Mouse (Mus musculus) liver, postnatal 0 days (tissue): ENCODE measurements at regions not wholly inside any gene's neighbourhood (a gene's known extent, or its start where the extent isn't known, plus 50 kb on each side); places are given as distances from the start of the nearest gene placed in this dataset.

Source experiments
- ATAC-seq: fragments of 200-750 bp; cut with Nextera tagmentation; 2 replicates; pipeline ENCODE4 v1.8.0; 2017; ENCODE audit warnings: mild to moderate bottlenecking, moderate library complexity
- DNase-seq: peaks from one replicate; pipeline ENCODE4 v3.0.0-alpha.2; 2016
- H3K27ac ChIP-seq: fragments of 300-500 bp; sonication (generic); 2 replicates; pipeline ENCODE4 v1.5.1; 2014; ENCODE audit warnings: antibody characterized with exemption, moderate library complexity, mild to moderate bottlenecking, low read depth
- H3K27me3 ChIP-seq: fragments of 300-500 bp; sonication (generic); 2 replicates; pipeline ENCODE4 v1.6.1; 2014; ENCODE audit warnings: low read length, control low read depth, mixed read lengths; ENCODE audit not compliant: insufficient read depth
- H3K36me3 ChIP-seq: fragments of 300-500 bp; sonication (generic); replicated peaks from 2 replicates; pipeline ENCODE4 v1.6.1; 2014; ENCODE audit warnings: mild to moderate bottlenecking, control low read depth, low read length, moderate library complexity, mixed read lengths; ENCODE audit not compliant: insufficient read depth
- H3K4me1 ChIP-seq: fragments of 300-500 bp; sonication (generic); 2 replicates; pipeline ENCODE4 v1.6.1; 2014; ENCODE audit warnings: antibody characterized with exemption, mild to moderate bottlenecking, control low read depth; ENCODE audit not compliant: insufficient read depth
- H3K4me2 ChIP-seq: fragments of 300-500 bp; sonication (generic); 2 replicates; pipeline ENCODE4 v1.6.1; 2014; ENCODE audit warnings: low read depth, mild to moderate bottlenecking, low read length, moderate library complexity, mixed read lengths
- H3K4me3 ChIP-seq: fragments of 300-500 bp; sonication (generic); 2 replicates; pipeline ENCODE4 v1.5.1; 2014; ENCODE audit warnings: low read depth, low read length
- H3K9ac ChIP-seq: fragments of 300-500 bp; sonication (generic); replicated peaks from 2 replicates; pipeline ENCODE4 v1.6.1; 2014; ENCODE audit warnings: mild to moderate bottlenecking, moderate library complexity
- H3K9me3 ChIP-seq: fragments of 300-500 bp; sonication (generic); 2 replicates; pipeline ENCODE4 v1.6.1; 2016; ENCODE audit warnings: mild to moderate bottlenecking, control low read depth, low read length, mixed read lengths
- CTCF ChIP-seq: sonication (generic); IDR thresholded peaks from 2 replicates; pipeline ENCODE4 v1.5.1; 2016; ENCODE audit warnings: antibody characterized with exemption, low read depth
- EP300 ChIP-seq: IDR thresholded peaks from 2 replicates; pipeline ENCODE4 v1.6.1; 2016; ENCODE audit warnings: antibody characterized with exemption, low read depth, mild to moderate bottlenecking
- WGBS: fragments of 180-500 bp; shearing (Covaris S2); extraction: QIAGEN DNeasy Blood & Tissue Kit; methylation state at CpG from one replicate; pipeline ENCODE4 v1.1.7; 2014; ENCODE audit not compliant: insufficient replicate concordance; 5-methylcytosine and 5-hydroxymethylcytosine counted together

DNA sequence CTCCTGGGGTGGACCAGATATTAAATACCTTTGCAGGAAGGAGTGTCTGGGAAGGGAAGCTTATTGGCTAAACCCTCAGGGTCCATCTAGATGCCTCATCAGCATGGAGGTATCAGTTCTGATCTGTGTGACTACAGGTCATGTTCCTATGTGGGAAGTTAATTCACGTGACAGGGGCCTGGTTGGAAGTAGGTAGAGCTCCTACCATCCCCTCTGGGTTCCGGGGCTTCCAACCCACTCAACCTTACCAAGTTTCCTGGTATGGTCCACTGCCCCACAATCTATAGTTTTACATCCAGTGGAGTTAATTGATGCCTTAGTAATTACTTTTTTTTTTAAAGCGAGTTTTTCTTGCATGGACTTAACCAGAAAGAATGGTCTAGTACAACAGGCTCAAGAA is 130.3 kb downstream of the Enc1 start:
- Histone ChIP-seq H3K27me3 (no peaks in the 10 kb centered on the region), H3K27ac (no peak overlapping the region), H3K4me1 (peaks cover 8% of the 10 kb centered on the region), H3K9ac (no peak overlapping the region), H3K9me3 (no peaks in the 10 kb centered on the region), H3K36me3 (no peaks in the 10 kb centered on the region), H3K4me2 (no peak overlapping the region), H3K4me3 (no peak overlapping the region)
- TF ChIP-seq EP300, result no peak
- TF ChIP-seq CTCF, result no peak
- no peak for DNase-seq
- WGBS, result 77% methylated on average over 3 of the region's 3 CpGs
- no peak for ATAC-seq

DNA sequence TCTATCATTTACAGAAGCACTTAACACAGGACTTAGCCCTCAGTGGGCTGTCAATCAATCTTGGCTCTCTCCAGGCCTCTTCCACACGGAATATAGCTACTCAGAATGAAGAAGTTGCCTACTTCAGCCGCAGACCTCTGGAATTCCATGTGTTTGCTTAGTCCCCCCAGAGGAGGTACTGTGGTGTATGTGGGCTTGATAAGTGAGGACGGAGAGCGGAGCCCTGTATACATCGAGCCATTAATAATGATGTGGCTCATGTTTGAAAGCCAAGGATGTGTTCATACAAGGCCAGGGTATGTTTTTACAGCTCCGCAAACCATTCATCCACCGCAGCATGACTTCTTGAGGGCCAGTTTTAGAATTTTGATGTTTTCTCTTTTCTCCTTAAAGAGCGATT is 125.8 kb downstream of the Enc1 start:
- Histone ChIP-seq H3K4me3 (no peak overlapping the region), H3K4me2 (no peak overlapping the region), H3K9me3 (no peaks in the 10 kb centered on the region), H3K4me1 (no peaks in the 10 kb centered on the region), H3K36me3 (no peaks in the 10 kb centered on the region), H3K27ac (no peak overlapping the region), H3K27me3 (no peaks in the 10 kb centered on the region), H3K9ac (no peak overlapping the region)
- TF ChIP-seq CTCF (no peak), EP300 (no peak)
- 74% methylated on average over 8 of the region's 8 CpGs for WGBS
- no peak for DNase-seq
- ATAC-seq, result no peak

GRCm38 (mm10) chr13:97365557-97366244 is 124.8 kb downstream of the Enc1 start:
- H3K4me3 ChIP-seq, result no peak overlapping the region
- H3K27me3 ChIP-seq, result no peaks in the 10 kb centered on the region
- no peak overlapping the region for H3K9ac ChIP-seq
- H3K4me1 ChIP-seq, result no peaks in the 10 kb centered on the region
- no peaks in the 10 kb centered on the region for H3K9me3 ChIP-seq
- H3K27ac ChIP-seq, result no peak overlapping the region
- no peaks in the 10 kb centered on the region for H3K36me3 ChIP-seq
- TF ChIP-seq EP300, result no peak
- TF ChIP-seq CTCF, result no peak
- no peak overlapping the region for H3K4me2 ChIP-seq
- 43% methylated on average over 18 of the region's 18 CpGs for WGBS
- DNase-seq (no peak), ATAC-seq (no peak)

DNA sequence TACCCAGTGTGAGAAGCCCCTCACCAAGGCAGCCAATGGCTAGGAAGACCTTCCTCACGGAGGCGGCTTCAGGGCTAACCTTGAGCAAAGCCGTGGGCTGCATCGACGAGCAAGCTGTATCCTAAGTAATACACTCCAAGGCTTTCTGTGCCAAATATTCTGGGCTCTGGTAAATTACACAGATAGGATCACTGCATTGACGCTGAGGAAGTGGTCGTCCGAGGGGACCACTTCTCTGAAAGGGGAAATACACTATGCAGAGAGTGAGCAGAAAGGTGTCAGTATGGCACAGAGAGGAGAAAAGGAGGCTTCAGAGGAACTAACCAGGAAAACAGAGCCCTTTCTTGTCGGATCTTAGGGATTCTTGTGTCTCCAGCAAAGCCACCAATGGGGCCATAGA is 124.1 kb downstream of the Enc1 start:
- no peaks in the 10 kb centered on the region for H3K4me1 ChIP-seq
- ATAC-seq, result no peak
- no peak overlapping the region for H3K4me2 ChIP-seq
- TF ChIP-seq CTCF, result no peak
- no peak for TF ChIP-seq EP300
- no peak overlapping the region for H3K27ac ChIP-seq
- H3K36me3 ChIP-seq, result no peaks in the 10 kb centered on the region
- no peaks in the 10 kb centered on the region for H3K27me3 ChIP-seq
- H3K4me3 ChIP-seq, result no peak overlapping the region
- H3K9me3 ChIP-seq, result no peaks in the 10 kb centered on the region
- H3K9ac ChIP-seq, result no peak overlapping the region
- no peak for DNase-seq
- WGBS, result 54% methylated on average over 9 of the region's 9 CpGs

- ATAC-seq (no peak), DNase-seq (no peak)
- H3K27me3 ChIP-seq, result no peaks in the 10 kb centered on the region
- no peak overlapping the region for H3K9ac ChIP-seq
- TF ChIP-seq CTCF, result no peak
- TF ChIP-seq EP300, result no peak
- WGBS, result 29% methylated on average over 5 of the region's 5 CpGs
- no peak overlapping the region for H3K27ac ChIP-seq
- H3K4me3 ChIP-seq, result no peak overlapping the region
- H3K4me1 ChIP-seq, result no peaks in the 10 kb centered on the region
- H3K9me3 ChIP-seq, result no peaks in the 10 kb centered on the region
- H3K36me3 ChIP-seq, result no peaks in the 10 kb centered on the region
- H3K4me2 ChIP-seq, result no peak overlapping the region
Observed at GRCm38 (mm10) chr13:97363765-97364164, 122.9 kb downstream of the Enc1 start.

GRCm38 (mm10) chr13:97363214-97363613 is 122.3 kb downstream of the Enc1 start:
- Histone ChIP-seq H3K9ac (no peak overlapping the region), H3K4me2 (no peak overlapping the region), H3K4me3 (no peak overlapping the region), H3K9me3 (no peaks in the 10 kb centered on the region), H3K27me3 (no peaks in the 10 kb centered on the region), H3K4me1 (no peaks in the 10 kb centered on the region), H3K36me3 (no peaks in the 10 kb centered on the region), H3K27ac (no peak overlapping the region)
- DNase-seq (no peak), ATAC-seq (no peak)
- 79% methylated on average over 4 of the region's 4 CpGs for WGBS
- TF ChIP-seq CTCF, result no peak

DNA sequence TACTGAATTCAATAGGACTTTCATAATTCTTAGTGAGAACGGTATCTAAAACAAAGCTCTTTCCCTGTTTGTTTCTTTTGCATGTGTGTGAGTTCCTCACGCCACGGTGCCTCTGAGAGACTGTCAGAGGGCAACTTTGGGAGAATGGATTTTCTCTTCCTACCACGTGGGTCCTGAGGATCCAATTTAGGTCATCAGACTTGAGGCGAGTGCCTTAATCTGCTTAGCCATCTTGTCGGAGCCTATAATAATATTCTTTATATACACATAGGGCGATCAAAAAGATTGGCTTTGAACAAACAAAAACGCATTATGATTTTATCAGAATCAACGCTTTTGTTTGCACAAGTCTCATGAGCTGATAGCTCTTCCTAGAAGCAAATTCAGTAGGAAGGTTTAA is 119.6 kb downstream of the Enc1 start:
- DNase-seq (no peak), ATAC-seq (no peak)
- TF ChIP-seq EP300 (no peak), CTCF (no peak)
- H3K4me2 ChIP-seq, result no peak overlapping the region
- no peak overlapping the region for H3K27ac ChIP-seq
- no peak overlapping the region for H3K4me3 ChIP-seq
- H3K9ac ChIP-seq, result no peak overlapping the region
- no peaks in the 10 kb centered on the region for H3K27me3 ChIP-seq
- H3K36me3 ChIP-seq, result no peaks in the 10 kb centered on the region
- H3K4me1 ChIP-seq, result no peaks in the 10 kb centered on the region
- H3K9me3 ChIP-seq, result no peaks in the 10 kb centered on the region
- WGBS, result 69% methylated on average over 9 of the region's 9 CpGs
